16 mouse cellular contexts compared by ENCODE assay signal in genomic region chr12:74966266-74966665, GRCm38 (mm10).
"Had no signal": no experiment of that assay in that cellular context is flagged by ENCODE, and none has a peak within 500 bp of the region (broad histone marks: within the 10 kb centered on the region; RNA-seq: fewer than 3 reads in every experiment).

No protein-coding gene starts in this region.

- H3K27ac ChIP-seq: neural tube, embryonic 13.5 days; neural tube, embryonic 15.5 days; stomach, embryonic 15.5 days; stomach, postnatal 0 days had no signal

- H3K4me1 ChIP-seq: neural tube, embryonic 13.5 days; neural tube, embryonic 15.5 days; stomach, embryonic 15.5 days had no signal

- H3K9me3 ChIP-seq: neural tube, embryonic 13.5 days; neural tube, embryonic 15.5 days; stomach, embryonic 15.5 days had no signal

- H3K4me2 ChIP-seq: neural tube, embryonic 13.5 days; neural tube, embryonic 15.5 days; stomach, embryonic 15.5 days had no signal

- DNase-seq: retina, postnatal 1 day; right cerebral cortex, adult 18-20 months; right cerebral cortex, postnatal 14 days; right cerebral cortex, postnatal 25 days; right cerebral cortex, postnatal 4 days; spleen, adult 18-20 months; thymus, adult 18-20 months; thymus, adult 2 months; thymus, postnatal 14 days; thymus, postnatal 25 days; thymus, postnatal 36 days; thymus, postnatal 4 days had no signal

- H3K9ac ChIP-seq: neural tube, embryonic 13.5 days; neural tube, embryonic 15.5 days; stomach, embryonic 15.5 days had no signal

- H3K36me3 ChIP-seq: neural tube, embryonic 13.5 days; neural tube, embryonic 15.5 days; stomach, embryonic 15.5 days had no signal

- H3K27me3 ChIP-seq: neural tube, embryonic 13.5 days; neural tube, embryonic 15.5 days; stomach, embryonic 15.5 days had no signal

- H3K4me3 ChIP-seq: neural tube, embryonic 13.5 days; neural tube, embryonic 15.5 days; stomach, embryonic 15.5 days had no signal
